ENCODE assay signal across 16 mouse cellular contexts in genomic region chr8:125516115-125516905, GRCm38 (mm10). TPM values are rescaled to one million over a fixed set of nuclear protein-coding genes. Genes with fewer than 3 reads are reported as not detected.
DNase-seq lines count a peak whose midpoint lies in the region; ATAC-seq and TF ChIP-seq lines count a peak whose summit lies in the region.
"Had no signal": no experiment of that assay in that cellular context is flagged by ENCODE, and none has a peak within 500 bp of the region (broad histone marks: within the 10 kb centered on the region; RNA-seq: fewer than 3 reads in every experiment).

No protein-coding gene starts in this region.

- DNase-seq in cerebellum, adult 9-10 months: peak; percentile 62
- DNase-seq in heart, adult 11 months: no peak
- DNase-seq in lung, postnatal 4 days: no peak
- no peak for DNase-seq in stomach, postnatal 0 days (ENCODE audit: low spot score)
- DNase-seq: gastrocnemius, postnatal 36 days; kidney, adult 18-20 months; kidney, postnatal 36 days; liver; lung, adult 18-20 months; right cerebral cortex, postnatal 14 days; thymus, adult 18-20 months had no signal

- H3K27ac ChIP-seq in heart, embryonic 13.5 days (replicated peaks): peak overlapping the region; percentile 98
- peak overlapping the region; percentile 53 for H3K27ac ChIP-seq in lung, embryonic 16.5 days (ENCODE audit: low read length)
- H3K27ac ChIP-seq in stomach, postnatal 0 days (replicated peaks): 0 out of 2 replicates have a peak overlapping the region, but pooled peaks have one; percentile 40
- H3K27ac ChIP-seq: embryonic facial prominence, embryonic 13.5 days had no signal

- WGBS in heart, embryonic 13.5 days: 56% methylated on average over 6 of the region's 6 CpGs
- 54% methylated on average over 6 of the region's 6 CpGs for WGBS in lung, embryonic 16.5 days
- WGBS in stomach, postnatal 0 days: 58% methylated on average over 6 of the region's 6 CpGs

- no peaks in the 10 kb centered on the region for H3K27me3 ChIP-seq in heart, embryonic 13.5 days (replicated peaks)
- H3K27me3 ChIP-seq in lung, embryonic 16.5 days (ENCODE audit: control insufficient read depth, insufficient read depth, low read depth, low read length): no peaks in the 10 kb centered on the region
- H3K27me3 ChIP-seq in stomach, postnatal 0 days (ENCODE audit: control insufficient read depth, insufficient read depth, low read length): no peaks in the 10 kb centered on the region

- no peak for TF ChIP-seq CTCF in stomach, postnatal 0 days (IDR thresholded peaks at IDR 0.05; ENCODE audit: low read depth)

- no peak for ATAC-seq in cerebellum, adult (ENCODE audit: insufficient number of reproducible peaks, low FRiP score, low TSS enrichment)
- ATAC-seq in heart, embryonic 13.5 days (ENCODE audit: extremely low read depth, insufficient number of reproducible peaks, low FRiP score, low TSS enrichment): no peak
- no peak for ATAC-seq in lung, embryonic 16.5 days (ENCODE audit: low read depth)
- no peak for ATAC-seq in stomach, postnatal 0 days (ENCODE audit: low FRiP score, low TSS enrichment)

- H3K4me1 ChIP-seq in heart, embryonic 13.5 days: peaks cover 95% of the 10 kb centered on the region
- H3K4me1 ChIP-seq in lung, embryonic 16.5 days (replicated peaks; ENCODE audit: control insufficient read depth, insufficient read depth, low read length): peaks cover 37% of the 10 kb centered on the region
- H3K4me1 ChIP-seq in stomach, postnatal 0 days (replicated peaks; ENCODE audit: control insufficient read depth, insufficient read depth): peaks cover 2% of the 10 kb centered on the region

- peak overlapping the region; percentile 45 for H3K9ac ChIP-seq in heart, embryonic 13.5 days
- no peak overlapping the region for H3K9ac ChIP-seq in lung, embryonic 16.5 days (ENCODE audit: low read length)
- no peak overlapping the region for H3K9ac ChIP-seq in stomach, postnatal 0 days (ENCODE audit: low read length)
- H3K9ac ChIP-seq: embryonic facial prominence, embryonic 13.5 days had no signal

- H3K4me3 ChIP-seq in heart, embryonic 13.5 days: no peak overlapping the region
- no peak overlapping the region for H3K4me3 ChIP-seq in lung, embryonic 16.5 days (ENCODE audit: low read length)
- no peak overlapping the region for H3K4me3 ChIP-seq in stomach, postnatal 0 days (ENCODE audit: low read depth, low read length)
- H3K4me3 ChIP-seq: embryonic facial prominence, embryonic 13.5 days had no signal

- peaks cover 9% of the 10 kb centered on the region; the same call in 1 of the 2 replicates for H3K36me3 ChIP-seq in heart, embryonic 13.5 days
- H3K36me3 ChIP-seq in lung, embryonic 16.5 days (ENCODE audit: control insufficient read depth, insufficient read depth, low read length): no peaks in the 10 kb centered on the region
- H3K36me3 ChIP-seq in stomach, postnatal 0 days (ENCODE audit: control insufficient read depth, insufficient read depth, low read length): no peaks in the 10 kb centered on the region
- H3K36me3 ChIP-seq: embryonic facial prominence, embryonic 13.5 days; G1E had no signal

- H3K4me2 ChIP-seq in heart, embryonic 13.5 days: no peak overlapping the region
- no peak overlapping the region for H3K4me2 ChIP-seq in lung, embryonic 16.5 days (ENCODE audit: low read depth, low read length)
- H3K4me2 ChIP-seq in stomach, postnatal 0 days (replicated peaks; ENCODE audit: low read depth): no peak overlapping the region
- H3K4me2 ChIP-seq: embryonic facial prominence, embryonic 13.5 days had no signal

- no peaks in the 10 kb centered on the region for H3K9me3 ChIP-seq in heart, embryonic 13.5 days
- H3K9me3 ChIP-seq in lung, embryonic 16.5 days (ENCODE audit: control insufficient read depth, low read length): no peaks in the 10 kb centered on the region
- H3K9me3 ChIP-seq in stomach, postnatal 0 days (ENCODE audit: control insufficient read depth, low read length): no peaks in the 10 kb centered on the region
- H3K9me3 ChIP-seq: embryonic facial prominence, embryonic 13.5 days had no signal

- TF ChIP-seq EP300 in stomach, postnatal 0 days (optimal IDR thresholded peaks at IDR 0.05): no peak

RNA-seq across cellular contexts. Expression of gene Sipa1l2, which starts 53.3 kb away (rescaled TPM):
- polyA plus RNA-seq in heart, embryonic 13.5 days (2015; fragmentation: Nextera tagmentation; extraction: Ambion mirVana): 19.7 and 20.2 TPM in 2 replicates
- 13.3 and 14.2 TPM in 2 replicates for polyA plus RNA-seq in lung, embryonic 16.5 days (2015; fragmentation: Nextera tagmentation; extraction: Ambion mirVana)
- 3.1 and 3.6 TPM in 2 replicates for polyA plus RNA-seq in stomach, postnatal 0 days (2015; fragmentation: Nextera tagmentation; extraction: Ambion mirVana)
- polyA plus RNA-seq: G1E had no signal

Comparison
In these comparisons a context has a peak if more than half of its experiments do, and no peak if none do; other contexts are left out.
1. H3K27ac ChIP-seq: peak in every context shown above with its lines; median percentile 98 in heart, embryonic 13.5 days; 53 in lung, embryonic 16.5 days; 40 in stomach, postnatal 0 days.